Mouse (Mus musculus) spleen, adult 18-20 months (tissue): ENCODE measurements around the gene Rrbp1.
A peak's percentile ranks its signal among the peaks of the same experiment; 100 is the strongest.

Source experiments
- DNase-seq, 2 experiments: peaks; one replicate each; pipeline ENCODE4 v3.0.0; 2022; ENCODE audit warnings: mixed read lengths in 2 of 2

Rrbp1 gene

GRCm38 (mm10) chr2:143914760-143915599, 96.1 kb downstream of the Rrbp1 start, which contains the start of gene Dstn:
Gene Dstn, plus strand, starts transcription at chr2:143915320.
- DNase-seq: peak; percentile 92 to 97

- DNase-seq: no peak
Observed at GRCm38 (mm10) chr2:143914221-143914620, 96.8 kb downstream of the Rrbp1 start.

GRCm38 (mm10) chr2:143912199-143912598, 98.9 kb downstream of the Rrbp1 start:
- no peak for DNase-seq

- no peak for DNase-seq
Observed at GRCm38 (mm10) chr2:143909230-143909629, 101.8 kb downstream of the Rrbp1 start.

GRCm38 (mm10) chr2:143904896-143905295, 106.2 kb downstream of the Rrbp1 start:
- DNase-seq: no peak

GRCm38 (mm10) chr2:143903376-143904045, 107.6 kb downstream of the Rrbp1 start:
- DNase-seq: no peak

- DNase-seq: no peak
Observed at GRCm38 (mm10) chr2:143900821-143901351, 110.2 kb downstream of the Rrbp1 start.

- no peak for DNase-seq
Observed at GRCm38 (mm10) chr2:143899470-143900220, 111.4 kb downstream of the Rrbp1 start.
